Mouse (Mus musculus): ENCODE results near the gene Ankrd35.

DNA sequence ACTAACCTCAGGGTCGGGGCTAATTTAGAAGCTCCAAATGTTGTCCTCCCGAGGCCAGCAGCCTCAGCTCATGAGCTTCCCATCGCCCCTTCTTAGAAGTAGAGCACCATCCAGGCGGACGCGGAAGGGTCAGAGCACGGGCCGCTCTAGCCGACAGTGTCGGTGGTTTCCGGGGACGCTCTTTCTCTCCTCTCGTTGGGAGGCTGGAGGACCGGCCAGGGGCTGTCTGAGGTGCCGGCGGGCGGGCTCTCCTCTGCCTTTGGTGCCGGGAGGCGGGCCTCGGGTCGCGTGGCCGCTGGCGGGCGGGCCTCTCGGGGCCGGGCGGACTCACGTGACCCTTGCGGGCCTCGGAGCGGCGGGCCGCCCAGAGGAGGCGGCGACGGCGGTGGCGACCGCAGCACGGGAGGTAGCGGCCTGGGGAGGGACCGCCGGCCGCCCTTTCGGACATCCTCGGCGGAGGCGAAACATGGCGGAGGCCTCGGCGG lies 57.5 kb downstream of the Ankrd35 start, which contains the start of the genes Polr3c and Rnf115:
- TF ChIP-seq POLR2A (IDR thresholded peaks at IDR 0.05; ENCODE audit: borderline replicate concordance, control insufficient read depth, low read depth, low read length) (peak; percentile 37; the same call in 1 of the 2 replicates), CTCF (IDR thresholded peaks at IDR 0.05; ENCODE audit: control insufficient read depth, insufficient read depth, low read length) (no peak)

All from bone marrow, adult 2 months (tissue).